Mouse (Mus musculus) cerebellum, adult 9-10 months (tissue): ENCODE measurements around the gene C1qtnf2.

ENCODE experiments used
- DNase-seq: peaks from one replicate; pipeline ENCODE4 v3.0.0; 2022

C1qtnf2 gene

GRCm38 (mm10) chr11:43474225-43474774 lies at the start of gene C1qtnf2:
TSS of gene C1qtnf2 (plus strand) at chr11:43474276.
- DNase-seq, result no peak

- no peak for DNase-seq
Measured at GRCm38 (mm10) chr11:43424386-43424785, 49.7 kb upstream of the C1qtnf2 start.

- no peak for DNase-seq
Measured at GRCm38 (mm10) chr11:43425166-43425709, 48.8 kb upstream of the C1qtnf2 start.

GRCm38 (mm10) chr11:43425824-43426413 lies 48.2 kb upstream of the C1qtnf2 start, which contains the start of gene Pttg1:
TSS of gene Pttg1 (minus strand) at chr11:43426251.
- peak; percentile 68 for DNase-seq

GRCm38 (mm10) chr11:43426414-43426884 lies 47.6 kb upstream of the C1qtnf2 start:
- DNase-seq, result peak; percentile 26

GRCm38 (mm10) chr11:43433254-43434023 lies 40.6 kb upstream of the C1qtnf2 start, which contains the start of gene Slu7:
TSS of gene Slu7 (plus strand) at chr11:43433744.
- peak; percentile 66 for DNase-seq

- no peak for DNase-seq
Measured at GRCm38 (mm10) chr11:43434024-43434407, 40.1 kb upstream of the C1qtnf2 start.

- DNase-seq, result no peak
Measured at GRCm38 (mm10) chr11:43441121-43441520, 33.0 kb upstream of the C1qtnf2 start.

- no peak for DNase-seq
Measured at GRCm38 (mm10) chr11:43443183-43443582, 30.9 kb upstream of the C1qtnf2 start.

GRCm38 (mm10) chr11:43449916-43450315 lies 24.2 kb upstream of the C1qtnf2 start:
- no peak for DNase-seq

- DNase-seq, result no peak
Measured at GRCm38 (mm10) chr11:43451322-43451721, 22.8 kb upstream of the C1qtnf2 start.

- DNase-seq, result no peak
Measured at GRCm38 (mm10) chr11:43452266-43452665, 21.8 kb upstream of the C1qtnf2 start.

GRCm38 (mm10) chr11:43463204-43463603 lies 10.9 kb upstream of the C1qtnf2 start:
- no peak for DNase-seq

- no peak for DNase-seq
Measured at GRCm38 (mm10) chr11:43470118-43470517, 4.0 kb upstream of the C1qtnf2 start.

GRCm38 (mm10) chr11:43470881-43471820 lies 2.9 kb upstream of the C1qtnf2 start:
- DNase-seq, result no peak

- no peak for DNase-seq
Measured at GRCm38 (mm10) chr11:43473115-43473514, 961 bp upstream of the C1qtnf2 start.

- DNase-seq, result no peak
Measured at GRCm38 (mm10) chr11:43473635-43474224, 346 bp upstream of the C1qtnf2 start.

GRCm38 (mm10) chr11:43479376-43479775 lies 5.3 kb downstream of the C1qtnf2 start:
- no peak for DNase-seq

- DNase-seq, result no peak
Measured at GRCm38 (mm10) chr11:43480561-43480960, 6.5 kb downstream of the C1qtnf2 start.

- no peak for DNase-seq
Measured at GRCm38 (mm10) chr11:43481672-43482522, 7.8 kb downstream of the C1qtnf2 start.
